Mouse (Mus musculus): Measurements from ENCODE around the gene Olfr167. TPM values are rescaled to one million over a fixed set of nuclear protein-coding genes. Genes with fewer than 3 reads are reported as not detected.
"Not testable (repeated sequence)": the region's sequence is repeated elsewhere in the genome, so short reads cannot be mapped to it uniquely, and the experiment has no call there.

Olfr167 gene
- not detected in 2 replicates for polyA plus RNA-seq (2014; fragmentation: Nextera tagmentation; extraction: Ambion mirVana)

GRCm38 (mm10) chr16:19522166-19522565 lies at the start of gene Olfr167:
TSS of gene Olfr167 (minus strand) at chr16:19522266.
- Histone ChIP-seq H3K36me3 (replicated peaks; ENCODE audit: control insufficient read depth, insufficient read depth) (no peaks in the 10 kb centered on the region), H3K9ac (no peak within 1 kb of the TSS), H3K27me3 (ENCODE audit: control insufficient read depth, insufficient read depth, low read length) (no peaks in the 10 kb centered on the region), H3K4me1 (replicated peaks; ENCODE audit: control insufficient read depth, insufficient read depth, low read length) (no peaks in the 10 kb centered on the region), H3K4me3 (replicated peaks; ENCODE audit: low read length) (no peak within 1 kb of the TSS), H3K9me3 (ENCODE audit: control insufficient read depth, low read length) (peaks cover 3% of the 10 kb centered on the region; the same call in 1 of the 2 replicates), H3K27ac (no peak within 1 kb of the TSS), H3K4me2 (replicated peaks) (no peak within 1 kb of the TSS)
- DNase-seq (ENCODE audit: low spot score) (no peak), ATAC-seq (ENCODE audit: low FRiP score) (no peak)
- 87% methylated on average over 2 of the region's 2 CpGs for WGBS

GRCm38 (mm10) chr16:19571709-19572108 lies 49.6 kb upstream of the Olfr167 start, which contains the start of gene Olfr169:
TSS of gene Olfr169 (minus strand) at chr16:19571809.
- not testable (repeated sequence) for H3K27ac ChIP-seq; H3K4me1 ChIP-seq (replicated peaks; ENCODE audit: control insufficient read depth, insufficient read depth, low read length); H3K4me3 ChIP-seq (replicated peaks; ENCODE audit: low read length); H3K27me3 ChIP-seq (ENCODE audit: control insufficient read depth, insufficient read depth, low read length); H3K36me3 ChIP-seq (replicated peaks; ENCODE audit: control insufficient read depth, insufficient read depth); H3K4me2 ChIP-seq (replicated peaks); ATAC-seq (ENCODE audit: low FRiP score); DNase-seq (ENCODE audit: low spot score); H3K9me3 ChIP-seq (ENCODE audit: control insufficient read depth, low read length); H3K9ac ChIP-seq
- WGBS = 91% methylated on average over 2 of the region's 2 CpGs

- H3K9me3 ChIP-seq (ENCODE audit: control insufficient read depth, low read length); H3K36me3 ChIP-seq (replicated peaks; ENCODE audit: control insufficient read depth, insufficient read depth); H3K27me3 ChIP-seq (ENCODE audit: control insufficient read depth, insufficient read depth, low read length); DNase-seq (ENCODE audit: low spot score); H3K4me1 ChIP-seq (replicated peaks; ENCODE audit: control insufficient read depth, insufficient read depth, low read length); H3K27ac ChIP-seq; ATAC-seq (ENCODE audit: low FRiP score); H3K4me3 ChIP-seq (replicated peaks; ENCODE audit: low read length); H3K9ac ChIP-seq; H3K4me2 ChIP-seq (replicated peaks): not testable (repeated sequence)
- 87% methylated on average over 7 of the region's 7 CpGs for WGBS
Observed at GRCm38 (mm10) chr16:19553429-19553828, 31.4 kb upstream of the Olfr167 start.

GRCm38 (mm10) chr16:19552246-19552645 lies 30.2 kb upstream of the Olfr167 start:
- not testable (repeated sequence) for DNase-seq (ENCODE audit: low spot score); H3K27me3 ChIP-seq (ENCODE audit: control insufficient read depth, insufficient read depth, low read length); H3K9me3 ChIP-seq (ENCODE audit: control insufficient read depth, low read length); ATAC-seq (ENCODE audit: low FRiP score); H3K36me3 ChIP-seq (replicated peaks; ENCODE audit: control insufficient read depth, insufficient read depth); H3K4me1 ChIP-seq (replicated peaks; ENCODE audit: control insufficient read depth, insufficient read depth, low read length); H3K27ac ChIP-seq; H3K9ac ChIP-seq; H3K4me3 ChIP-seq (replicated peaks; ENCODE audit: low read length); H3K4me2 ChIP-seq (replicated peaks)
- WGBS = 97% methylated on average over 3 of the region's 3 CpGs

- Histone ChIP-seq H3K4me3 (replicated peaks; ENCODE audit: low read length) (no peak within 1 kb of the TSS), H3K9me3 (ENCODE audit: control insufficient read depth, low read length) (no peaks in the 10 kb centered on the region), H3K4me1 (replicated peaks; ENCODE audit: control insufficient read depth, insufficient read depth, low read length) (no peaks in the 10 kb centered on the region), H3K27ac (no peak within 1 kb of the TSS), H3K9ac (no peak within 1 kb of the TSS), H3K4me2 (replicated peaks) (no peak within 1 kb of the TSS), H3K27me3 (ENCODE audit: control insufficient read depth, insufficient read depth, low read length) (no peaks in the 10 kb centered on the region), H3K36me3 (replicated peaks; ENCODE audit: control insufficient read depth, insufficient read depth) (no peaks in the 10 kb centered on the region)
- no peak for ATAC-seq (ENCODE audit: low FRiP score)
- no peak for DNase-seq (ENCODE audit: low spot score)
Observed at GRCm38 (mm10) chr16:19535455-19535854, 13.4 kb upstream of the Olfr167 start, which contains the start of gene Olfr168. TSS of gene Olfr168 (minus strand) at chr16:19535555.

- Histone ChIP-seq H3K4me3 (replicated peaks; ENCODE audit: low read length) (no peak within 1 kb of the TSS), H3K27ac (no peak within 1 kb of the TSS), H3K9ac (no peak within 1 kb of the TSS), H3K4me1 (replicated peaks; ENCODE audit: control insufficient read depth, insufficient read depth, low read length) (no peaks in the 10 kb centered on the region), H3K27me3 (ENCODE audit: control insufficient read depth, insufficient read depth, low read length) (no peaks in the 10 kb centered on the region), H3K4me2 (replicated peaks) (no peak within 1 kb of the TSS), H3K9me3 (ENCODE audit: control insufficient read depth, low read length) (0 out of 2 replicates have a peak, but pooled peaks cover 7% of the 10 kb centered on the region), H3K36me3 (replicated peaks; ENCODE audit: control insufficient read depth, insufficient read depth) (no peaks in the 10 kb centered on the region)
- no peak for DNase-seq (ENCODE audit: low spot score)
- no peak for ATAC-seq (ENCODE audit: low FRiP score)
Observed at GRCm38 (mm10) chr16:19483394-19483793, 38.7 kb downstream of the Olfr167 start, which contains the start of gene Olfr166. TSS of gene Olfr166 (plus strand) at chr16:19483694.

- DNase-seq (ENCODE audit: low spot score) (no peak), ATAC-seq (ENCODE audit: low FRiP score) (no peak)
- Histone ChIP-seq H3K9ac (no peak overlapping the region), H3K27ac (no peak overlapping the region), H3K9me3 (ENCODE audit: control insufficient read depth, low read length) (no peaks in the 10 kb centered on the region), H3K36me3 (replicated peaks; ENCODE audit: control insufficient read depth, insufficient read depth) (no peaks in the 10 kb centered on the region), H3K4me2 (replicated peaks) (no peak overlapping the region), H3K4me3 (replicated peaks; ENCODE audit: low read length) (no peak overlapping the region), H3K27me3 (ENCODE audit: control insufficient read depth, insufficient read depth, low read length) (no peaks in the 10 kb centered on the region), H3K4me1 (replicated peaks; ENCODE audit: control insufficient read depth, insufficient read depth, low read length) (no peaks in the 10 kb centered on the region)
- 89% methylated on average over 1 of the region's 1 CpGs for WGBS
Observed at GRCm38 (mm10) chr16:19464365-19464764, 57.7 kb downstream of the Olfr167 start.

Other genes starting within 250 kb of the Olfr167 start
- gene Olfr164, start 208.2 kb downstream of the Olfr167 start, polyA plus RNA-seq (2014; fragmentation: Nextera tagmentation; extraction: Ambion mirVana) = not detected in 2 replicates
- gene Olfr165, start 99.1 kb downstream of the Olfr167 start, polyA plus RNA-seq (2014; fragmentation: Nextera tagmentation; extraction: Ambion mirVana) = not detected in 2 replicates
- not detected in 2 replicates for gene Olfr166, start 38.6 kb downstream of the Olfr167 start, polyA plus RNA-seq (2014; fragmentation: Nextera tagmentation; extraction: Ambion mirVana)
- gene Olfr168, start 13.3 kb upstream of the Olfr167 start, polyA plus RNA-seq (2014; fragmentation: Nextera tagmentation; extraction: Ambion mirVana) = not detected in 2 replicates
- not detected in 2 replicates for gene Olfr169, start 49.5 kb upstream of the Olfr167 start, polyA plus RNA-seq (2014; fragmentation: Nextera tagmentation; extraction: Ambion mirVana)
- not detected in 2 replicates for gene Olfr170, start 89.6 kb upstream of the Olfr167 start, polyA plus RNA-seq (2014; fragmentation: Nextera tagmentation; extraction: Ambion mirVana)
- gene Olfr171, start 107.7 kb upstream of the Olfr167 start, polyA plus RNA-seq (2014; fragmentation: Nextera tagmentation; extraction: Ambion mirVana) = not detected in 2 replicates
- not detected in 2 replicates for gene Lamp3, start 184.1 kb upstream of the Olfr167 start, polyA plus RNA-seq (2014; fragmentation: Nextera tagmentation; extraction: Ambion mirVana)
- 47.4 and 51.3 TPM in 2 replicates for gene B3gnt5, start 237.9 kb upstream of the Olfr167 start, polyA plus RNA-seq (2014; fragmentation: Nextera tagmentation; extraction: Ambion mirVana)

Data from hindbrain, embryonic 14.5 days (tissue).